Mouse (Mus musculus) embryonic facial prominence, embryonic 14.5 days (tissue): ENCODE results near the gene Col9a1. TPM values are rescaled to one million over a fixed set of nuclear protein-coding genes. Genes with fewer than 3 reads are reported as not detected.
A peak's percentile ranks its signal among the peaks of the same experiment; 100 is the strongest.

Experiments
- ATAC-seq: fragments of 200-750 bp; cut with Nextera tagmentation; 2 replicates; pipeline ENCODE4 v1.8.0; 2017; ENCODE audit warnings: low read depth, moderate number of reproducible peaks, moderate TSS enrichment
- DNase-seq: peaks from one replicate; pipeline ENCODE4 v3.0.0-alpha.2; 2015; ENCODE audit warnings: low spot score
- H3K27ac ChIP-seq: fragments of 300-500 bp; sonication (generic); replicated peaks from 2 replicates; pipeline ENCODE4 v1.5.1; 2014; ENCODE audit warnings: low read depth, mild to moderate bottlenecking, low read length, moderate library complexity
- H3K27me3 ChIP-seq: fragments of 300-500 bp; sonication (generic); replicated peaks from 2 replicates; pipeline ENCODE4 v1.6.1; 2014; ENCODE audit warnings: low read length; ENCODE audit not compliant: control insufficient read depth, insufficient read depth
- H3K36me3 ChIP-seq: fragments of 300-500 bp; sonication (generic); 2 replicates; pipeline ENCODE4 v1.6.1; 2014; ENCODE audit warnings: low read length, mixed read lengths; ENCODE audit not compliant: control insufficient read depth, insufficient read depth
- H3K4me1 ChIP-seq: fragments of 300-500 bp; sonication (generic); 2 replicates; pipeline ENCODE4 v1.6.1; 2014; ENCODE audit warnings: antibody characterized with exemption, low read length; ENCODE audit not compliant: control insufficient read depth, insufficient read depth
- H3K4me2 ChIP-seq: fragments of 300-500 bp; sonication (generic); 2 replicates; pipeline ENCODE4 v1.6.1; 2014; ENCODE audit warnings: low read depth, mild to moderate bottlenecking, low read length, moderate library complexity, mixed read lengths
- H3K4me3 ChIP-seq: fragments of 300-500 bp; sonication (generic); 2 replicates; pipeline ENCODE4 v1.5.1; 2014; ENCODE audit warnings: low read depth, mild to moderate bottlenecking, low read length
- H3K9ac ChIP-seq: fragments of 300-500 bp; sonication (generic); 2 replicates; pipeline ENCODE4 v1.6.1; 2014; ENCODE audit warnings: low read depth, mild to moderate bottlenecking, low read length, moderate library complexity, mixed read lengths
- H3K9me3 ChIP-seq: fragments of 300-500 bp; sonication (generic); 2 replicates; pipeline ENCODE4 v1.6.1; 2016; ENCODE audit warnings: low read length; ENCODE audit not compliant: control insufficient read depth
- WGBS: fragments of 180-500 bp; shearing (Covaris S2); extraction: QIAGEN DNeasy Blood & Tissue Kit; methylation state at CpG from one replicate; pipeline ENCODE4 v1.1.7; 2014; 5-methylcytosine and 5-hydroxymethylcytosine counted together
- polyA plus RNA-seq: library from polyadenylated mRNA; unstranded; fragments of >200 nt; fragmentation: Nextera tagmentation; extraction: Ambion mirVana; gene quantifications from 2 replicates; pipeline ENCODE4 v1.2.1, GENCODE M21; 2014

Gene Col9a1
- polyA plus RNA-seq, 1 experiment from 2014 or later: 81.9 TPM

- Histone ChIP-seq H3K27me3 (no peaks in the 10 kb centered on the region), H3K9me3 (no peaks in the 10 kb centered on the region), H3K4me2 (no peak overlapping the region), H3K27ac (no peak overlapping the region; the same call in 1 of the 2 replicates), H3K4me3 (no peak overlapping the region), H3K9ac (no peak overlapping the region), H3K4me1 (peaks cover 23% of the 10 kb centered on the region), H3K36me3 (no peaks in the 10 kb centered on the region)
- WGBS: 66% methylated on average over 6 of the region's 6 CpGs
- DNase-seq: peak; percentile 41
- no peak for ATAC-seq
These were observed 49.7 kb downstream of the Col9a1 start for GRCm38 (mm10) chr1:24226941-24227711.

GRCm38 (mm10) chr1:24229552-24229951 lies 52.1 kb downstream of the Col9a1 start:
- DNase-seq (no peak), ATAC-seq (no peak)
- Histone ChIP-seq H3K27ac (peak overlapping the region; percentile 58), H3K4me1 (peaks cover 23% of the 10 kb centered on the region), H3K9ac (no peak overlapping the region), H3K36me3 (no peaks in the 10 kb centered on the region), H3K27me3 (no peaks in the 10 kb centered on the region), H3K4me3 (no peak overlapping the region), H3K4me2 (no peak overlapping the region), H3K9me3 (no peaks in the 10 kb centered on the region)
- WGBS: 73% methylated on average over 1 of the region's 1 CpGs

GRCm38 (mm10) chr1:24230428-24230827 lies 53.0 kb downstream of the Col9a1 start:
- Histone ChIP-seq H3K4me2 (0 out of 2 replicates have a peak overlapping the region, but pooled peaks have one; percentile 7), H3K9me3 (no peaks in the 10 kb centered on the region), H3K4me1 (peaks cover 23% of the 10 kb centered on the region), H3K4me3 (no peak overlapping the region), H3K36me3 (no peaks in the 10 kb centered on the region), H3K9ac (no peak overlapping the region), H3K27me3 (no peaks in the 10 kb centered on the region), H3K27ac (peak overlapping the region; percentile 61)
- peak; percentile 81 for ATAC-seq
- WGBS: 12% methylated on average over 7 of the region's 8 CpGs
- DNase-seq: peak; percentile 65

- H3K4me1 ChIP-seq: peaks cover 17% of the 10 kb centered on the region
- ATAC-seq (no peak), DNase-seq (peak; percentile 34)
- 0 out of 2 replicates have a peak overlapping the region, but pooled peaks have one; percentile 6 for H3K27ac ChIP-seq
- no peaks in the 10 kb centered on the region for H3K9me3 ChIP-seq
- H3K4me2 ChIP-seq: no peak overlapping the region
- H3K36me3 ChIP-seq: no peaks in the 10 kb centered on the region
- no peak overlapping the region for H3K9ac ChIP-seq
- 53% methylated on average over 3 of the region's 3 CpGs for WGBS
- H3K4me3 ChIP-seq: no peak overlapping the region
- no peaks in the 10 kb centered on the region for H3K27me3 ChIP-seq
These were observed 54.3 kb downstream of the Col9a1 start for GRCm38 (mm10) chr1:24231504-24232270.

GRCm38 (mm10) chr1:24236330-24236729 lies 58.9 kb downstream of the Col9a1 start:
- 55% methylated on average over 1 of the region's 1 CpGs for WGBS
- no peak for ATAC-seq
- no peak for DNase-seq

GRCm38 (mm10) chr1:24240039-24240691 lies 62.8 kb downstream of the Col9a1 start:
- peak; percentile 50 for DNase-seq
- peak; percentile 12; the same call in 1 of the 2 replicates for ATAC-seq
- 44% methylated on average over 8 of the region's 8 CpGs for WGBS

More at GRCm38 (mm10) chr1:24236330-24236729, 58.9 kb downstream of the Col9a1 start:
- no peaks in the 10 kb centered on the region for H3K27me3 ChIP-seq
- no peaks in the 10 kb centered on the region for H3K36me3 ChIP-seq
- no peak overlapping the region for H3K4me3 ChIP-seq
- H3K27ac ChIP-seq: no peak overlapping the region
- no peaks in the 10 kb centered on the region for H3K9me3 ChIP-seq
- peaks cover 4% of the 10 kb centered on the region; the same call in 1 of the 2 replicates for H3K4me1 ChIP-seq
- H3K4me2 ChIP-seq: no peak overlapping the region
- no peak overlapping the region for H3K9ac ChIP-seq

GRCm38 (mm10) chr1:24244931-24245330 lies 67.5 kb downstream of the Col9a1 start:
- Histone ChIP-seq H3K9ac (no peak overlapping the region), H3K27me3 (no peaks in the 10 kb centered on the region), H3K9me3 (no peaks in the 10 kb centered on the region), H3K36me3 (no peaks in the 10 kb centered on the region), H3K4me2 (no peak overlapping the region), H3K4me3 (no peak overlapping the region), H3K4me1 (no peaks in the 10 kb centered on the region), H3K27ac (no peak overlapping the region)
- peak; percentile 54 for DNase-seq
- WGBS: 61% methylated on average over 10 of the region's 10 CpGs
- no peak for ATAC-seq

More at GRCm38 (mm10) chr1:24240039-24240691, 62.8 kb downstream of the Col9a1 start:
- Histone ChIP-seq H3K36me3 (no peaks in the 10 kb centered on the region), H3K4me1 (no peaks in the 10 kb centered on the region), H3K9ac (no peak overlapping the region), H3K27ac (no peak overlapping the region), H3K9me3 (no peaks in the 10 kb centered on the region), H3K4me3 (no peak overlapping the region), H3K4me2 (no peak overlapping the region), H3K27me3 (no peaks in the 10 kb centered on the region)

- no peak overlapping the region for H3K9ac ChIP-seq
- no peak overlapping the region for H3K27ac ChIP-seq
- H3K4me2 ChIP-seq: no peak overlapping the region
- no peaks in the 10 kb centered on the region for H3K9me3 ChIP-seq
- 49% methylated on average over 13 of the region's 13 CpGs for WGBS
- no peaks in the 10 kb centered on the region for H3K4me1 ChIP-seq
- DNase-seq (peak; percentile 63), ATAC-seq (peak; percentile 86)
- no peaks in the 10 kb centered on the region for H3K36me3 ChIP-seq
- H3K4me3 ChIP-seq: no peak overlapping the region
- no peaks in the 10 kb centered on the region for H3K27me3 ChIP-seq
These were observed 68.4 kb downstream of the Col9a1 start for GRCm38 (mm10) chr1:24245700-24246375.
